Mouse (Mus musculus): Measurements from ENCODE around the gene Pgc.

Gene Pgc

DNA sequence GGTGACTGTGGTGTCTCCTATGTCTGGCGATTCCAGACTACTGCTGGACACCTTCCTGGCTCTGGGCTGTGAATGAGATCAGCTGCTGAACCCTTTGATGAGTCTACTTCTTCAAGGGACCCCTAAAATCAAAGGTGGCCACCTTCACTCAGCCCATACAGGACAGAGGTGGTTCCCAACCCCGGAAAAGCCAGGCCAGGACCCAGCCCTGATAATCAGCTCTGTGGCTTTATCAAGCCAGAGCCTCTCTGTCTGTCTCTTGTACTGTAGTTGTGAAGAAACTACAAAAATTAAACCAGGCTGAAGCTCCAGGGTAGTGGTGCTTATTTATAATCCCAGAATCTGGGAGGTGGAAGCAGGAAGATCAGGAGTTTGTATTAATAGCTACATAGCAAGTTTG is 50.5 kb downstream of the Pgc start:
- DNase-seq (ENCODE audit: low read depth in 2 of 2, low spot score in 2 of 2) = no peak

DNA sequence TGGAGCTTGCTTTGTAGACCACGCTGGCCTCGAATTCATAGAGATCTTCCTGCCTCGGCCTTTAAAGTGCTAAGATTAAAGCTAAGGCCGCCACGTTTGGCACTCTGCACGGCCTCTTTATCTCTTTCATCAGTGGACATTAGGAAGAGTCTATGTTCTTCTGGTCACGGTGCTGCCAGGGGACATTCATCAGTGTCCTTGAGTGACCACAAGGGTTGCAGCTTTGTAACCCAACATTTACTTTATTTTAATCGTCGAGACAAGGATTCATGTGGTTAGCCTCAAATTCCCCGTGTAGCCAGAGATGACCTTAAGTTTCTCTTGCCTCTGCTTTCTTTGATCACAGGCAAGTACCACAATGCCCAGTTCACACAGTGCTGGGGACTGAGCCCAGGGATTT is 53.8 kb downstream of the Pgc start:
- no peak for DNase-seq (ENCODE audit: low read depth in 2 of 2, low spot score in 2 of 2)

DNA sequence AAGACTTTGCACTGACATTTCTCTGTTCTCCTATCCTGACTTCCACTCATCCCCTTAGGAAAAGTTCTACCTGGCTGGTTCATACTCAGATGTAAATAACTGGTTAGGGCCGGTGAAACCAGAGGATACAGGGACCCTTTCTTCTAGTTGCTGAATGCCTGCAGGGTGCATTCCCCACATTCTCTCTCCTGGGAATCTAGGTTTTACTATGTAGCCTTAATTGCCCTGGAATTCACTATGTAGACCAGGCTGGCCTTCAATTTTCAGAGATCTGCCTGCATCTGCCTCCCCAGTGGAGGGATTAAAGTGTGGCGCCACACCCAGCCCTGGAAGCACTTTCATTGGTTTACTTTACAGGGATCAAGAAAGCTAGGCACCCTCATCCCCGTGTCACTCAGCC is 55.8 kb downstream of the Pgc start:
- DNase-seq (ENCODE audit: low read depth in 2 of 2, low spot score in 2 of 2) = no peak

DNA sequence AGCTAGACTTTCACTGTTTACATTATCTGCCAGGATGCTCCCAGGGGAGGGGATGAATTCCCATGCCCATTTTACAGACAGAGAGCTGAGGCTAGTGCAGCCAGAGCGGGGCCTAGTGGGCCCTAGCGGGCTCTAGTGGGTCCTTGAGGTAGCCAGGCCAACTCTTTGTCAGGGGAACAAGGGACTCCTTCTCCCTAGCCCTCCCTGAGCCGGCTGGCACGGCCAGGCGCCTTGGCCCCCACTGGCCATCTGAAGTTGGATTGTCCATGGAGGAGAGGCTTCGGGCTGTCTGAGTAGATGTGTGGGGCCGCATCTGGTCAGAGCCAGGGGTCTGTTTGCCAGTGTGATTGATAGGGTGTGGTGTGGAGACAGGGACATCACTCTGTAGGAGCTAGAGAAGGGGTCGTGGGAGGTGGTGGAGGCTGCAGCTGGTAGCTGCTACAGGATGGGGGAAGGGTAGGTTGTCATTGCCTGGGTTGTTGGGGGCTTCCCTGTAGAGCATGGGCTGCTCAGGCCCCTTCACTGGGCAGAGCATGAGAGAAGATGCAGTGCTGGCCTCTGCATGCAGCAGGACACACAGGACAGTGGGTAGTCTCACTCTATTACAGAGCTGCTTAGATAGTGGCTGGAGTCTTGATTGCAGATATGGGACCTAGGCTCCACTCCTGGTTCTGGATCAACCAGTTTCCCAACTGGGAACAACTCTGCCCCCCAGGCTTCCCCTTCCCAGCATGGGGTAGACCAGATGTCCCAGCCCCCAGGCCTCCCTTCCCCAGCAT is 57.0 kb downstream of the Pgc start:
- no peak for DNase-seq (ENCODE audit: low read depth in 2 of 2, low spot score in 2 of 2)
